Mouse (Mus musculus) embryo, embryonic 11 days (tissue): ENCODE data around the gene Fmnl2.

Experiments used
- DNase-seq: peaks from one replicate; pipeline ENCODE4 v3.0.0-alpha.2; 2015

The Fmnl2 gene

DNA sequence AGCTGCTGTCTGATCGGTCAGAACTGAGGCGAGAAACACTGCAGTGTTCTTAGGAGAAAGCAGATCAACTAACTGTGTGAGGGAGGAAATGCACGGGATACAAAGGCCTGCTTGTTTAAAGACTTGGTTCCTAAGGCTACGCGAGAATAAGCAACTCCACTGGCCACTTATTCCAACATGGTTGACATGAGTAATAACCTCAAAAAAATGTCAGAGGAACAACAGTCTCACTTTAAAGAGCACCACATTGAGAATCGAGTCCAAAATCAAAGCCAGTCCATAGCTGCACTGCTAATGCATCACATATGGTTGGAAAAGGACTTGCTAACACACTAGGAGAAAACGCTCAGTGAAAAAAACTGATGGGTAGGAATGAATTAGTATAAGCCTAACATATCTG is 196.1 kb downstream of the Fmnl2 start:
- DNase-seq, result peak; percentile 55

DNA sequence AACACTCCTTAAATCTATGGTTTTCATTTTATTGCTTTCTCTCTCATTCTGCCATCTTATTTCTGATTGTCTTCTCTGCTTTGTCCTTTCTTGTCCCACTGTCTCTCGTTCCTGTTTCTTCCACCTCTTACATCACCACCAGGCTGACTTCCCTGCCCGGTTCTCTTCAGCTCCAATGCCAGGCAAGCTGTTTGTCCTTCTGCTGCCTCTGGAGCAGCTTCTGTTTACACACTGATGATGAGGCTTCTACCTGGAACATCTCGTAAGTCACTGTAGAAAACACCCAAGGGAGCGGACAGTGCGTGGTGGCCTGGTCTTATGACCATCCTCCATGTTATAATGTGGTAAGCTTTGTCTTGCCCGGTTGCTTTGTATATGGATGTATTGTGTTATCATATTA is 198.9 kb downstream of the Fmnl2 start:
- DNase-seq, result no peak

DNA sequence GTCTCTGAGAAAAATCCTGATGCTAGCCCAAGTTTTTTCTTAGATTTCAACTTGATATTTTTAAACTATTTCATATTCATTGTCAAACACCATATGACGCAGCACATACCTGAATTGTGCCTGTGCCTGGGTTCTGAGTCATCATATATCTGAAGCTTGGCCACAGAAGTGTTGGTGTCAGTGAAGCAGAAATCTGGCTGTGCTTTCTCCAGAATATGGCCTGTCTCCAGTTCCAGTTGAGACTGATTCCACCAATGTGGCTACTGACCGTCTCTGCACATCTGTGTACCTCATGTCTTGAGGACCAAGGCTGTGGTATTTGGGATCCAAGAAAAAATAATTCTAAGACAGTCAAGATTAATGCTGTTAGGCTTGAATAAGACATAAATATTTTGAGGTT is 199.6 kb downstream of the Fmnl2 start:
- DNase-seq, result no peak

DNA sequence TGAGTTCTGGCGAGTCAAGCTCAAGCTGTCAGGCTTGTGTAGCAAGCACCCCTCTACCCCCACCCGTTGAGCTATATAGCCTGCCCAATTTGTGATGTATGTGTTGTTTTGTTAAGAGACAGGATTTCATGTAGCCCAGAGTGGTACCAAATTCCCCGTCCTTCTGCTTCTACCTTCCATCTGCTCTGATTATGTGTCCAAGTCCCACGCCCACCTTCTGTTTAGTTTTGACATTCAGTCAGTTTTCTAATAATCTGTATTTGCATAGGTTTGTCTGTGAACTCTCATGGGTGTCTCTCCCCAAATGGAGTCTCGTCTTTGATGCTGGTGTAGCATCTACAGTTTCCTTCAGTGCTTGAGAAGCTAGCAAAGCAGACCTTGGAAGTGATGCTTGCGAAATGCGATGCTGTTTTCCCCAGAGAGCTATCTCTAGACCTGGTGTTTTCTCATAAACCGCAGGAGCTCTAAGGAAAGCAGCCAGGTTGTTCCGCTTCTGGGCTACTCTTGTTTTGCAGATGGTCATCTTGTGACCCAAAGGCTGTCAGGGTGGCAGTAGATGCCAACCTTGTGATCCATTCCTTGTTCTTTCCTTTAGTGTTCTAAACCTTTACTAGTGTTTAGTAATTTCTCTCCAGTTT is 203.8 kb downstream of the Fmnl2 start:
- DNase-seq, result no peak

DNA sequence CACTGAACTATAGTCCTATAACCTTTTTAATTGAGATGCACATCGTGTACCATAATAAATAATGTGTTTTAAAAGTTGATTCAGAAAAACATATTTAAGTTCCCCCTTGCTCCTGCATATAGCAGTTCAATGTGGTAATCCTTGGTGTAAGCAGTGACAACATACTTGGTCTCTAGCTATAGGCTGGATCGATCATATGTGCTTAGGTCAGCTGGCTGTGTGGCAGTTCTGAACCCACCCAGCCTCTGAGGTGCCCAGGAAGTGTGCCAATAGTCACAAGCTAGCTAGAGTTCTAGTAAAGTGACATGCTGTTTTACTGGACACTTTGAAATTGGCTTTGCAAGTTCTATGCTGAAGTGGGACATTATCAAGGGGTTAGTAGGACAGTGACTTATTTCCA is 209.3 kb downstream of the Fmnl2 start:
- DNase-seq, result no peak

DNA sequence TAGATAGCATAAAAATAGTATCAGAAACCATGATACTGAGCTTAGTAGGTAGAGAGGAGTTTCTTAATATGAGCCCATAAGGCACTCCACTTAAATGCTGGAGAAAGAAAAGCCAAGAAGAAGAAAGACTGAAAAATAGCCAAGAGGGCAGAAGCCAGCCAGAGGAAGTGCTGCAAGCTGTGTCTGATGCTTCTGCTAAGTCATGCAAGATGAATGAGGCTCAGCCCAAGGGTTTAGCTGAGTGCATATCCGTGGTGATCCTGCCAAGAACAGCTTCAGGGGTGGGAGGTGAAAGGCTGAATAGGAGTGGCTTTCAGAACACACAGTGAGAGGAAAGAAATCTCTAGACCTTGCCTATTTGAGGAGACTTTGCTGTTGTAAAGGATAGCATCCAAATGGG is 212.9 kb downstream of the Fmnl2 start:
- peak; percentile 31 for DNase-seq

DNA sequence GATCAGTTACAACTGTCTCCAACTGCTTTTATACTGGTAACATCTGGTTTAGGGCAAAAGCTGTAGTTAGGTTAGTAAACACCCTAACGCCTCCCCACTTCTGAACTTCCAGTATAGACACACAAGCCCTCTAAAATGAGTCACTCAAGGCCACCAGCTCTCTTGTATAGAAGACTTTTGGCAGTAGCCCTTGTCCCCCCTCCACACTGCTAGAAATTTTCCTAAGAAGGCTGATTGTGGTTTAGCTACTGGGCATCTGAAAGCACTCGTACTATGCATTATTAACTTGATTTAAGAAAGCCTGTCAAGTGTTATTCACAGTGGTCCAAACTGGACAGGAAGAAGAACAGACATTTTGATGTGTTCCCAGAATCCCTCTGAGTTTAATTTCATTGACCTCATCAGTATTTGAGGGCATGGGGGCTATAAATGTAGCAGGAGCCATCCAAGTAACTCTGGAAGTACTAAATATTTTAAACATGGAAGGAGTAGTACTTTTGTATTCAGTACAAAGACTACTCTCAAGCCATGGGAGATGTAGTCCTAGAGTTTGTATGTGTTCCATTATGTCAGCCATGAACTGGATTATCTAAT is 222.1 kb downstream of the Fmnl2 start:
- DNase-seq, result no peak

DNA sequence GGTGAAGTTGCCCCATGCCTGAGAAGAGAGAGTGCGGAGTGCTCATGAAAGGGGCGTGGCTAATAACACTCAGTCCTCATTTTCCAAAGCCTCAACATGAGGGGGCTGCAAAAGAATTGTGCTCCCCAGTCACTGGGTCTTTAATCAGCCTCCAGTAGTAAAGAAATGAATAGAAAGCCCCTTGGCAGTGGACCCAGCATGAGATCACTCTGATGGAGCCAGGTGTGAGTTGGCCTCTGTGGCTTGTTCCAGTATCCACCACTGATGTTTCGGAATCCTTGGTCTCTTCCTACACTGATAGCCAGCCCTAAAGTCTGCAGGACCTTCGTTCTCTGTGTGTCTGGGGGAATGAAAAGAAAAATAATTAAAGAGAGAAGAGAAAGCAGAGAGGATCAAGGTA is 224.4 kb downstream of the Fmnl2 start:
- DNase-seq, result no peak

DNA sequence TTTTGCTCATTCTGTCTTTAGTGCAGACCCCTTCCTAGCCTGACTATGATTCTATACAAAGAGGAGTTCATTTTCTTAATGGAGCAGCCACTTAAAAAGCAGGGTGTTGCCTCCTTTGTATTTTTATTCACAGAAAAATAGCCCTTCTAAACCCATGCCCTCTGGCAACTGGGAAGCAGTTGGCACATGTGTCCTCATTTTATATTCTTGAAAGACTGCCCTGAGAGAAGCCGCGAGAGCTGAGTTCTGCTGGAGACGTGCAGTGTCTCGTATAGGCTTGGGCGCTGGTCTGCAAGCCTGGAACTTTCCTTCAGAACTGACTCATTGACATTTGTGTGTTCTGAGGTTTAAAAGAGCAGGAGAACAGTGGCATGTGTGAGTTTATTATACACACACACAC is 224.8 kb downstream of the Fmnl2 start:
- no peak for DNase-seq

DNA sequence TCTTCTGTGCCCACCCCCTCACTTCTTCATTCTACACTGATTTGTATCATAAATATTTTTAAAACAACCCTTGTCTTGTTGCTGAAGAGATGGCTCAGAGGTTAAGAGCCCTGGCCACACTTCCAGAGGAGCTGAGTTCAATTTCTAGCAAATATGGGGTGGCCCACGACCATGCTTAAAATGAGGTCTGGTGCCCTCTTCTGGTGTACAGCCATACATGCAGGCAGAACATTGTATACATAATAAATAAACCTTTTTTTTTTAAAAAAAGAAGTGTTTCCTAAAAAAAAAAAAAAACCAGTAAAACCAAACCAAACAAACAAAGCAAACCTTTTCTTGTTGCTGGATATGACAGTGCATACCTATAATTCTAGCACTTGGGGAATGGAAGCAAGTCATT is 225.6 kb downstream of the Fmnl2 start:
- peak; percentile 41 for DNase-seq

DNA sequence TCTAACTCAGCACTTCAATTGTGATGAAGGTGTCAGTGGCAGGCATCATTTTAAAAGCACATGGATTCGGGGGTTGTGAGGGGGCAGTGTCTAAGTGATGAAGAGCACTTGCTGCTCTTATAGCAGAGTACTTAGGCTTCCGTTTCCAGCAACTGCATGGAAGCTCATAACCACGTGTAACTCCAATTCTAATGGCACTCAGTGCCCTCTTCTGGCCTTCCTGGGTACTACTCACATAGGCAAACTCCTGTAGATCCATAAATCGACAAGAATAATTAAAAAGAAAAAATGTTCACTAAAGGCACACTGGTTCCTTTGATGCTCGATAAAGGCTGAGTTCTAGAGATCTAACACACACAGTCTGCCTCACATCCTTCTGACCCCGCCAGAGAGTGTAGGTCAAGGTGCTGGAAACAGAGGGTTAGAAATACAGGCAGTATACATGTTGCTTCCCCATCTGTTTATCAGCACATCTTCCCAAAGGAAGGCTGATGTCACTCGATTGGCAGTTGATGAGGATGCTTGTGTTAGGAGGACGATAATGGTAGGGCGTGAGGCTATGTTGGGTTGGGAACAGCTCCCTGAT is 228.1 kb downstream of the Fmnl2 start:
- peak; percentile 67 for DNase-seq

DNA sequence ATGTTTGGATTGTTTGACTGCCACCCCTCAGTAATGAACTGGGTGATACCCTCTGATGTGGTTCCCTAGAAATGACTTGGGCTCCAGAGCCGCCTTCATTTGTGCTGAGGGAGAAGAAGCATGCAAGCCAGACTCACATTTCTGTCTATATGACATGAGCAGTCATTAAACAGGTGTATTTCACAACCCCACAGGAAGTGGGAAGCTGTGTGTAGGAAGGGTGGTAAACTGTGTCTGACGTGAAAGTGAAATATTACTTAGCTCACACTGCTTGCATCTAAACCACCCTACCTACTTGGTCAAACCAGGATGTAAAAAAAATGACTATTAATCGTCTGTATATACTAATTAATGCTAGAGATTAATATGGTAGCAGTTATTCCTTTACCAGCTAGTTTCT is 231.1 kb downstream of the Fmnl2 start:
- no peak for DNase-seq

DNA sequence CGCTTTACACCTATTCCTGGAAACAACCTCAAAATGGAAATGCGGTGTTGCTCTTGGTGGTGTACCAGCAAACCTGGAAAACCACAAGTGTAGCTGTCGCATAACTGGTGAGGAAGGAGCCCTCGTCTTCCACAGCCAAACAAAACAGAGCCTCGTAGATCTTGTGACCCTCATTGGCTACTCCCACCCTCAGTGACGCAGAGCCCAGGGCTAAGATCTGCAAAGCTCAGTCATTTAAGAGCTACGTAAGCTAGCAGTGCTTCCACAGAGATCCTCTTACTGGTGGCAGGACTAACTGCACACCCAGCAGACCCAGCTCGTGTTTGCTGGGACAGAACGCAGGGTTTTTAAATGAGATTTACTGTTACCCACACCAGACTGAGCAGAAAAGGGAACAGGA is 237.4 kb downstream of the Fmnl2 start:
- no peak for DNase-seq

DNA sequence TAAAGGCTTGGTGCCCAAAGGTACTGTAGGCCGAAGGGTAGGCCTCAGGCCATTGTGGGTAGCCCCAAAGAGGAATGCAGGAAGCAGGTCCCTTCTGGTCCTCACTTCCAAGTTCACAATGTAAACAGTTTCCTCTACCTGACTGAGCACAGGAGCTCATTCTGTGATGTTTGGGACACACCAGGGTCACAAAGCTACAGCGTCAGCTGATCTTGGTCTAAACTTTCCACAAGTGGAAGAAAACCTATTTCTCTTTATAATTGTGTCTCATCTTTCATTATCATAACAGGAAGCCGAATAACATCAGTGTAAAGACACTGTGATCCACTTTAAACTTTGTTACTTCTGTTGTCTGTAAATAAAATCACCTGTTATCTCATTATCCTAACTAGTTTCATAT is 237.8 kb downstream of the Fmnl2 start:
- no peak for DNase-seq

DNA sequence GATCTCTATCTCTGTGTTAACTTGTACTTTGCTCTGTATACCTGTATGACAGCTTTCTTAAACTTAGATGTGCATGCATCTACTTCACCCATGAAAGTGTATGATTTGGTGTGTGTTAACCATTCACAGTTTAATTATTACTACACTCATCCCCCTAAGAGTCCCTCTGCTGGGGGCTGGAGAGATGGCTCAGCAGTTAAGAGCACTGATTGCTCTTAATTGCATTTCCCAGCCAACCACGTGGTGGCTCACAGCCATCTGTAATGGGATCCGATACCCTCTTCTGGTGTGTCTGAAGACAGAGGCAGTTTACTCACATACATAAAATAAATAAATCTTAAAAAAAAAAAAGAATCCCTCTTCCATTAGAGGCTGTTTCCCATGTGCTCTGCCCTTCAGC is 242.4 kb downstream of the Fmnl2 start:
- DNase-seq, result no peak

DNA sequence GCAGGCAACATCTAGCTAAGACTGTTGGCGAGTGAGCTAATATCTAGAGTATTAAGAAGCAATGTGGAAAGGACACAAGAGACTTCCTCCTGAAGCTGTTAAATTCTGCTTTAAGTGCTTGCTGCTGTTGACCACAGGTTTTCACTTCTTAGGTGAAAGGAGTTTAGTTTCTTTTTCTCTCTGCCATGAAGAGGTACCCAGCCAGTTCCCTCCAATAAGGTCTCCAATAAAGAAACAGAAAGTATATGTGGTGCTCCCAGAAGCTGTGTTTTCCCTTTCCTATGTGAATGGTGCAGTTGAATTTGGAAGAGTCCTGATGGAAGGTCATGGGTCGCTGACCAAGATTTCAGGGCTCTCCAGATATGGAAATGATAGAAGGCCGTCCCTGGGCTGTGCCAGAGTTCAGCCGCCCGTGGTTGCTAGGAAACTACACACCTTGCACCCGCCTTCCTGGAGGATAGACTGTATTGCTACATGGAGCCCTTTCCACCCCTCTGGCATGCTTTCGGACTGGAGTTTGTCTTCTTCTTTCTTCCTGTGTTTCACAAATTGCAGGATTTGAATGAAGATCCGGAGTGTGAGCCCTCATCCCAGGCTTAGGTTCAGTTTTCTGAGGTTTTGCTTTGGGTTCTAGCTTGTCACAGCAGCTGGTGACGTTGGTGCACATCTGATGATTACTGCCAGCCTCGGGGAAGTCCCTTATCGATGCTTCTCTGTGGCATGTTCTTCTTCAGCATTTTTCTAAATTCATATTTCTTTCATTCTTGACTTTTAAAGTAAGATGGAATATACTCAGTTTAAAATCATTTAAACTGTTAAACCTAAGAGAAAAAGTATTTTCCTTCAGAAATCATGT is 244.5 kb downstream of the Fmnl2 start:
- DNase-seq, result no peak

DNA sequence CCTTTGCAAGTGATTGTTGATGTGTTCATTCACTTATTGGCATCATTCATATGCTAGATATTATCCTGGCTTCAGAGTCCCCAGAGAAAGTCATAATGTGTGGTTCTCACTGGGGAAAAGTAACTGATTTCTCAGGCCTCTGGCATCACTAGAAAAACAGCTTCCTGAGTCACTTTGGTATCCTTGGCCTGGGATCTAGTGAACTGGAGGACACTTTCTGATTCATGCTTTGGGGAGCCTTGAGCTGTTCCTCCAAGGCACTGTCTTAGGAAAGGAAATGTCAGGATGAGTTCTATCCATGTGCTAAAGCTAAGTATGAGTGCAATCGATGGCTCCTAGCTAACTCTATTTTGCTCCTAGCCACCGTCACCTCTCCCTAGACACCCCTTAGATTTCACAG is 245.2 kb downstream of the Fmnl2 start:
- DNase-seq, result no peak

DNA sequence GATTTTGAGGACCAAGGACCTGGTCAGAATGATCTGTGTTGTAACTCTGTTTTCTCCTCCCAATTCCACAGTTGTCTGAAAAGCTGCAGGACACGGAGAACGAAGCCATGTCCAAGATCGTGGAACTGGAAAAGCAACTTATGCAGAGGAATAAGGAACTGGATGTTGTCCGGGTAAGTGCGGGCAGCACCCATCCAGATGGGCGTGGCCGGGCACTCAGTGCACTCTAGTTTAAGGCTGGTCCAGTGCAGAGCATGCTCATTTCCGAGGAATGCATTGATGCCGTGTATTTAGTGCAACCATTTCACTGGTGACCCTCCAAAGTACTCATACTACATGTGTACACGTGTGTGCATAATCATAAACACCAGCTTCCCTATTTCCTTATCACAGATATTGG is 247.7 kb downstream of the Fmnl2 start:
- no peak for DNase-seq

DNA sequence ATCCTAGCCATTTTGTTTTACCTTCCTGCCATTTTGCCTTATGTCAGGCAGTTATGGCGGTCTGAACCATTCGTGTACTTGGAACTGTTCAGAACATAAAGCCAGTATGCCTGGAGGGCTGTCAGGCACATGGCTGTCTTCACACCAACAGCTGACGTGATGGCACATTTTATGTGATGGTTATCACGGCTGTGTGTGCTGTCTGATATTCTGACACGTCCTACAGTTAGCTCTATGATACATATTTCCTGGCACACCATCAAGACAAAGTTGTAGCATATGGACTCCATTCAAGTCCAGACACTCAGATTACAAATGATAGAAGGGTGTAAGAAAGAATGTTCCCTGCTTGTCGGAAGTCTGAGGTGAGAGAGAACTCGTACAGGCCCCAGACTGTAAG is 248.4 kb downstream of the Fmnl2 start:
- no peak for DNase-seq

DNA sequence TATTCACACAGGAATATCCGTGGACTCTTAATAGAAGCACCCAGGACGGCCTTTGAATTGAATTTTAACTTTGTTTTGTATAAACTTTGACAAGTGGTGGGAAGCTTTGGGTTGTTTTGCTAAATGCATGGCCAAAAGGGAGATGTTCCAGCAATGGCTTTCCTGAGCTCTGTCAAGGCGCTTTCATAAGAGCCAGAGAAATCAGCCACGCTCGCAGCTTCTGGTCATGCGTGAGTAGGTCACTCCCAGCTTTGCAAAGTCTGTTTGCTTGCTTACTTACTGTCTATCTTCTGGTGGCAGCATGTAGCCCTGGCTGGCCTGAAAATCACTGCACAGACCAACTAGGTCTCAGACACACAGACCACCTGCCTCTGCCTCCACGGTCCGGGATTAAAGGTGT is 248.8 kb downstream of the Fmnl2 start:
- no peak for DNase-seq

DNA sequence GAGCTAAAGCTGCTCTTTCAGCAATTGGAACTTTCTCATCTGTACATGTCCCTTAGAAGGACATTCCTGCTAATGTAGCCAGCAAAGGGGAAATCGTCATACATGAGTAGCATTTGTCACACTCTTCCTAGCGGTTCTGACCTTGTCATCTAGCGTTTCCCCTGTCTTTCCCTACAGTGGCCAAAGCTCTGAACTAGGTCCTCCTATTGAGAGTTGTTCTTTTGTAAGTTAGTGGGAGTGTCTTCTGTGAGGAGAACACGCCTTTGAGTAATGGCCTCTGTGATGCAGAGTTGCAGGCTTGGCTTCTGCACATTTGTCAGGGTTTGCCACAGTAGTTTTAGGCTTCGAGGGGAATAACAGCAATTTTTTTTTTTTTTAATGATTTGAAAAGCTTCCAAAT is 250.9 kb downstream of the Fmnl2 start:
- DNase-seq, result no peak

DNA sequence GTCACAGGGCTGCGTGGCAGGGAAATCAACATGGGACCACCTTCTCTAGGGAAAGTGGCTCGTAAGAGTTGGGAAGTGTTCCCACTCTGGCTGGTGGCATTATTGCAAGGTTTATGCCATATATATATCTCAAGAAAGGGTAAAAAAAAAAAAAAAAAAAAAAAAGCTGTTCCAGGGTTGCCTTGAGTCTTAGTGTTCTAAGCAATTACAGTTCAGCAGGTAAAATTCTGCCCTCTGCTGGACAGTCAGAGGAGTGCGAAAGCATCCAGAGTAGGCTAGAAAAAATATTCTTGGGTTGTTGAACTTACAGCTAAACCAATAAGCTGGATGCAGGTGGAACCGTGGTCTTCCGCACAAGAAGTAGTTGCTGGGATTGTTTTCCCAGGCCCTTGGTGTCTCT is 264.1 kb downstream of the Fmnl2 start:
- DNase-seq, result peak; percentile 60

DNA sequence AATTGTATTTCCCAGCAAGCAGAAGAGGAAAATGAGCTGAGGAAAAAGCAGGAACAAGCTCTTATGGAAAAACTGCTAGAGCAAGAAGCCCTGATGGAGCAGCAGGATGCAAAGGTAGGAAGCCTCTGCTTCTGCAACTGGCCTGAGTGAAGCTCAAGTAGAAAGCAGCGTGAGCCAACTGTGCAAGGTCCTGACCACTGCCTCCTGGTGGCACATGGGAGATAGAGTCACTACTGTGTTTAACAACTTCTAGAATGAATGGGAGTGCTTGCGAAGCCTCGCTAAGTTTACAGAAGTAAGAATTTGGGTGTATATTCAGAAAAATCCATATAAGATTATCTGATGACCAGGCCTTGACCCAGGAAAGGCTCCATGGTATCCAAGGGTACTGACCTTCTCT is 268.3 kb downstream of the Fmnl2 start:
- peak; percentile 12 for DNase-seq

DNA sequence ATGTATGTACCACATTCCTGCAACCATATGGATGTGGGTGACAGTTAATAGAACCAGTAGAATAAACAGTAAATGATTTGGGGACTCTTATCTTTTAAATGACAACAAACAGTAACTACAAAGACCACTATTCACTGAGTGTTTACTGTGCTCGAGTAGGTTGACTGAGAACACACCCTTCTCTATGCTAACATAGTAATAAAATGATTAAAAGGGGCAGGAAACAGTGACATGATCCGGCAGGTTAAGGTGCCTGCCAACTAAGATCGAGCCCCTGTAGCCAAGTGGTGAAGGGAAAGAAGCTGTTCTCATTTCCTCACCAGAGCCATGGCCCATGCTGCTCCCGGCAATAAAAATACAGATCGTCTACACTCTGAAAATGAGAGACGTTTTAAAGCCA is 271.4 kb downstream of the Fmnl2 start:
- no peak for DNase-seq
